Mouse (Mus musculus) lung, adult 2 months (tissue): ENCODE results near the gene Commd1.

Source experiments
- CTCF ChIP-seq: fragments of 200-500 bp; IDR thresholded peaks from 2 replicates; pipeline ENCODE4 v1.5.1; 2011; ENCODE audit warnings: mild to moderate bottlenecking, low read length, control low read depth; ENCODE audit not compliant: insufficient read depth
- POLR2A ChIP-seq: fragments of 200-500 bp; IDR thresholded peaks from 2 replicates; pipeline ENCODE4 v1.6.1; 2011; ENCODE audit warnings: low read depth, mild to moderate bottlenecking, control low read depth, low read length, borderline replicate concordance; ENCODE audit errors: extremely low read depth

GRCm38 (mm10) chr11:22851416-22851815, 130.8 kb downstream of the Commd1 start:
- TF ChIP-seq POLR2A (no peak), CTCF (no peak)
